Mouse (Mus musculus): Measurements from ENCODE around the gene Eif3g. TPM values are rescaled to one million over a fixed set of nuclear protein-coding genes. Genes with fewer than 3 reads are reported as not detected.
A peak's percentile ranks its signal among the peaks of the same experiment; 100 is the strongest.

Gene Eif3g
- 243 TPM in 2 replicates for polyA plus RNA-seq (2015; fragmentation: Nextera tagmentation; extraction: Ambion mirVana)

DNA sequence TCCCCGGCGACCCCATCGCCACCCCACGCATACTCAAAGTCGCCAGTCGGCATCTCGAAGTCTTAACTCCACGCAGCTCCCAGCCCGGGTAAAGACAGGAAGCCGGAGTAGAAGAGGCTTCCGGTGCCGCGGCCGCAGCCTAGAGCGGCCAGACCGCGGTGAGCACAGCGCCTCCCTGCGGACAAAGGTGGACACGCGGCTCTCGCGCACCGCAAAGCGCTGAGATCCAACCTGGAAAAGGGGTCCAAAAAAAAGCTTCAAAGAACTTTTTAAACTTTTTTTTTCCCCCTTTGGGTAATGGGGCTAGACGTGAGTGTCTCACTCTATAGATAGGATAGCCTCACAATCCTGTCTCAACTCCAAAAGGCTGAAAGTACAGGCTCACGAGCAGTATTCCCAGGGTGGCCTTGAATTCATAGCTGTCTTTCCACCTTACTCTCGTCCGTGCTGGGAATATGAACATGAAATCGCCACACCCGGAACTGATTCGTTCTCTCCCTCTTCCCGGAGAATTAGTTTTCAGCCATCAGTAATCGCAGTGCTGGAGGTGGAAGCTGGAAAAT, at the start of gene Eif3g:
Gene Eif3g (minus strand): TSS at position 113 of the 563 bp plus-strand sequence.
- Histone ChIP-seq H3K4me1 (ENCODE audit: control insufficient read depth, insufficient read depth, low read length) (peaks cover 11% of the 10 kb centered on the region), H3K4me3 (ENCODE audit: low read depth, low read length) (peak within 1 kb of the TSS; percentile 95), H3K4me2 (ENCODE audit: low read length) (peak within 1 kb of the TSS; percentile 84), H3K9me3 (replicated peaks; ENCODE audit: control insufficient read depth, low read length, poor library complexity, severe bottlenecking) (no peaks in the 10 kb centered on the region), H3K36me3 (ENCODE audit: control insufficient read depth, insufficient read depth, low read length) (peaks cover 17% of the 10 kb centered on the region), H3K9ac (ENCODE audit: low read depth, low read length) (peak within 1 kb of the TSS; percentile 97), H3K27ac (ENCODE audit: low read length) (peak within 1 kb of the TSS; percentile 77), H3K27me3 (ENCODE audit: control insufficient read depth, insufficient read depth, low read depth, low read length) (no peaks in the 10 kb centered on the region)
- peak; percentile 88 for ATAC-seq
- whole genome bisulfite sequencing: 5% methylated on average over 34 of the region's 34 CpGs

DNA sequence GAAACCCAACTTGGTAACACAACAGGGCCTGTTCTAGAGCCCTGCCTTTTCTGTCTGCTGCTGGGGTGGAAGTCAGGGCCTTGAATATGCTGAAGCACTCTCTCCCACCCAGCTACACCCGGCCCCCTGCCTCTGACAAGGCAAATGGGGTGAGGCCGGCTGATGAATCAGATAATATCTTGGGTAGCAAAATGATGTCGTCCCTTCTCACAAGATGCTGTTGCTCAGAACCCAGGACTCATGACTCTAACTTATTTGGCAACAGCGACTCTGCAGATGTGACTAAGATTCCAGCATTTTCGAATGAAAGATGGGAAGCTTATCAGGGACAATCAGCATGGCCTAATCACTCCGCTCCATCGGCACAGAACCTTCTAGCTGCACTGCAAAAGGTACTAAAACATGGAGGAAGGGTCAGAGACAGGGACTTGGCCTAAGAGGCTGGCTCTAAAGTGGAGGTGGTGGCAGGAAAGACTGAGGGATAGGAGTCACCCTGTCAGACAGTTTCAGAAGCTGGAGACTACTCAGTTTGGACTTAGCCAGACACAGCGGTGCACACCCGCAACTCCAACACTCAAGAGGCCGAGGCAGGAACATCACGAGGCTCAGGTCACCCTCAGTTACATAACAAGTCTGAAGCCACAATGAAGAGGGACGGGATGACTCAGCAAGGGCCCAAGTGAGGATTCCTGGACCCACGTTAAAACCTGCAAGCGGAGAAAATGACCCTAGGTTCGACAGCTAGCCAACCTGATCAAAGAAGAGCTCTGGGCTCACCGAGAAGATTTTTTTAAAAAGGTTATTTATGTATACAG, 47.9 kb upstream of the Eif3g start:
- no peak overlapping the region for H3K4me3 ChIP-seq (ENCODE audit: low read depth, low read length)
- 84% methylated on average over 16 of the region's 16 CpGs for WGBS

DNA sequence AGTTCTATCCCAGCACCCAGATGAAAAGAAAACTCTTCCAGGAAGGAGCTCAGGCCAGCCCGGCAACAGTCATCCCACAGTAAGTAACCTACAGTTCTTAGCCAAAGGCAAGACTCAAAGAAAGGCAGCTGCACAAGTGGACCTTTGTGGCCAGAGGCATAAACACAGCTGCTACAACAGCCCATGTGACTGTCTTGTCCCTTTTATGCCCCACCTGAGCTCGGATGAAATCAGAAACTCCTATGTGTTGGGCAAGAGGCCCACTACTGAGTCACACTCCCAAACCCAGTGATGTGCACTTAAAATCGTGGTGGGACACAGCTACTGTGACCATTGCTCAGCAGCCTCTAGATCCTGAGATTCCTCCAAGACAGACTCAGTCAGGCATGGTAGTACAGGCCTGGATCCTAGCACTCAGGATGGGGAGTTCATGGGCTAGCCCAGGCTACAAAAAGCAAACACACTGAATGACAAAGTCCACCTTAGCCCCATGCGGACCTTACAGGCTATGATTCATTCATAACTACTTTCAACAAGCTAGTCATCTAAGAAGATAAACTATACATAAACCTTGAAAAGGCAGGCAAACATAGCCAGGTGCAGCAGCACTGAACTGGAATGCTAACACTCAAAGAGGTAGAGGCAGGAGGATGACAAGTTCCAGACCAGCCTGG, 46.4 kb upstream of the Eif3g start:
- Histone ChIP-seq H3K9ac (ENCODE audit: low read depth, low read length) (no peak overlapping the region), H3K4me2 (ENCODE audit: low read length) (no peak overlapping the region), H3K9me3 (replicated peaks; ENCODE audit: control insufficient read depth, low read length, poor library complexity, severe bottlenecking) (no peaks in the 10 kb centered on the region), H3K4me3 (ENCODE audit: low read depth, low read length) (no peak overlapping the region), H3K36me3 (ENCODE audit: control insufficient read depth, insufficient read depth, low read length) (peaks cover 14% of the 10 kb centered on the region), H3K27me3 (ENCODE audit: control insufficient read depth, insufficient read depth, low read depth, low read length) (no peaks in the 10 kb centered on the region), H3K4me1 (ENCODE audit: control insufficient read depth, insufficient read depth, low read length) (no peaks in the 10 kb centered on the region; the same call in 1 of the 2 replicates), H3K27ac (ENCODE audit: low read length) (no peak overlapping the region)
- ATAC-seq: no peak
- 81% methylated on average over 4 of the region's 4 CpGs for WGBS

More for the DNA sequence above, 47.9 kb upstream of the Eif3g start:
- Histone ChIP-seq H3K36me3 (ENCODE audit: control insufficient read depth, insufficient read depth, low read length) (no peaks in the 10 kb centered on the region; the same call in 1 of the 2 replicates), H3K4me2 (ENCODE audit: low read length) (no peak overlapping the region), H3K27me3 (ENCODE audit: control insufficient read depth, insufficient read depth, low read depth, low read length) (no peaks in the 10 kb centered on the region), H3K9ac (ENCODE audit: low read depth, low read length) (no peak overlapping the region), H3K9me3 (replicated peaks; ENCODE audit: control insufficient read depth, low read length, poor library complexity, severe bottlenecking) (no peaks in the 10 kb centered on the region), H3K27ac (ENCODE audit: low read length) (no peak overlapping the region), H3K4me1 (ENCODE audit: control insufficient read depth, insufficient read depth, low read length) (peaks cover 10% of the 10 kb centered on the region)
- no peak for ATAC-seq

DNA sequence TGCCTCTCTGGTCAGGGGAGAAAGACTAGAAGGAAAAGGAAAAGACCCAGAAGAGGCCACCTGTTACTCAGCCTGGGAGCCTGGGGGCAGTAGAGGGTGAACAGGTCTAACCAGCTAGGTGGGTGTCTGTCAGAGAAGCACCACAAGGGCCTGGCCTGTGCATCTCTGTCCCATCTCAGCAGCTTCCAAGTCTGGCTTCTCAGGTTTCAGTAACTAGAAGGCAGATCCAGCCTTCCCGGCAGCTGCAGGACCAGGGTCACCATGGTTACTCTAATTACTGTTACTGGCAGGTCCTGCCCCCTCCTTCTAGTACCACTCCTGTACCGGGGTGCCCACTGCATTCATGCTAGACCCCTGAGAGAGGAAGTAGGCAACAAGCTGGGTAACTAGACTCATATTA, 45.5 kb upstream of the Eif3g start:
- no peak overlapping the region for H3K27ac ChIP-seq (ENCODE audit: low read length)
- no peaks in the 10 kb centered on the region for H3K27me3 ChIP-seq (ENCODE audit: control insufficient read depth, insufficient read depth, low read depth, low read length)
- no peaks in the 10 kb centered on the region for H3K9me3 ChIP-seq (replicated peaks; ENCODE audit: control insufficient read depth, low read length, poor library complexity, severe bottlenecking)
- no peak overlapping the region for H3K4me2 ChIP-seq (ENCODE audit: low read length)
- 0 out of 2 replicates have a peak, but pooled peaks have one; percentile 17 for ATAC-seq
- no peaks in the 10 kb centered on the region; the same call in 1 of the 2 replicates for H3K4me1 ChIP-seq (ENCODE audit: control insufficient read depth, insufficient read depth, low read length)
- H3K4me3 ChIP-seq (ENCODE audit: low read depth, low read length): no peak overlapping the region
- H3K36me3 ChIP-seq (ENCODE audit: control insufficient read depth, insufficient read depth, low read length): peaks cover 24% of the 10 kb centered on the region
- no peak overlapping the region for H3K9ac ChIP-seq (ENCODE audit: low read depth, low read length)
- WGBS: 25% methylated on average over 2 of the region's 2 CpGs

DNA sequence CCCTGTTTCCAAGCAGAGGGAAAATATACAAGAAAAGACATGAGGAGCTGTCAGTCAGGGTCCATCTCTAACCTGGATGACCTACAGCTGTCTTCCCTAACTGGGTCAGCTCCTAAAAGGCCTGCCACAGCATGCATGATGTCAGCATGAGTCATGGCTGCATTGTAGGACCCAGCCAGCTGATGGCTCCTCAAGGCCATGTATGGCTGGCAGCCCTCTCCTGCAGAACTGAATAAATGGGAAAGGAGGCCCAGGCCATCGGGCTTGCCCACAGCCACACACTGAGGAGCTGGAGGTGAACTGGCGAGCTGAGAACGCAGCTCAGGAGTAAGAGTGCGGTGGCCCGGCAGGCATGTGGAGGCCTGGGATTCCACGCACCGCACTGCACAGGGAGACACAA, 45.0 kb upstream of the Eif3g start:
- no peaks in the 10 kb centered on the region for H3K27me3 ChIP-seq (ENCODE audit: control insufficient read depth, insufficient read depth, low read depth, low read length)
- H3K9me3 ChIP-seq (replicated peaks; ENCODE audit: control insufficient read depth, low read length, poor library complexity, severe bottlenecking): no peaks in the 10 kb centered on the region
- H3K9ac ChIP-seq (ENCODE audit: low read depth, low read length): no peak overlapping the region
- no peaks in the 10 kb centered on the region; the same call in 1 of the 2 replicates for H3K4me1 ChIP-seq (ENCODE audit: control insufficient read depth, insufficient read depth, low read length)
- no peak overlapping the region for H3K4me2 ChIP-seq (ENCODE audit: low read length)
- H3K27ac ChIP-seq (ENCODE audit: low read length): no peak overlapping the region
- no peak overlapping the region for H3K4me3 ChIP-seq (ENCODE audit: low read depth, low read length)
- 98% methylated on average over 7 of the region's 7 CpGs for WGBS
- H3K36me3 ChIP-seq (ENCODE audit: control insufficient read depth, insufficient read depth, low read length): peaks cover 26% of the 10 kb centered on the region
- no peak for ATAC-seq

DNA sequence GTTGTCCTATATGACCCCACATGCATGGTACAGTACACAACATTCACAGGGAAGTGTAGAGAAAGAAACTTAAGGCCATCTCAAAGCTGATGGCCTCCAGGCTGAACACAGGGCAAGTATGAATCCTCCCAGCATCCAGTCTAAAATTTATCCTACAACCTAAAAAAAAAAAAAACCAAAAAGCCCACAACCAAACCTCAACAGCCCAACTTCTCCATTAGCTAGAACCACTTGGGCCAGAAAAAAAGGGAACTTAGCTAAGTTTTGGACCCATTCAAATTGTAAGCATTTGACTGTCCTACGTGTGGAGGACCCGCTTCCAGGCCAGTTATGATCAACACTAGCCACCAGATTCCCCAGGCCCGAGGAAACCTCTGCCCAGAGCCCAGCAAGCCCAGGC, 24.8 kb upstream of the Eif3g start:
- H3K9ac ChIP-seq (ENCODE audit: low read depth, low read length): no peak overlapping the region
- H3K4me3 ChIP-seq (ENCODE audit: low read depth, low read length): no peak overlapping the region
- no peak for ATAC-seq
- no peaks in the 10 kb centered on the region for H3K9me3 ChIP-seq (replicated peaks; ENCODE audit: control insufficient read depth, low read length, poor library complexity, severe bottlenecking)
- H3K36me3 ChIP-seq (ENCODE audit: control insufficient read depth, insufficient read depth, low read length): peaks cover 69% of the 10 kb centered on the region
- no peak overlapping the region for H3K27ac ChIP-seq (ENCODE audit: low read length)
- no peaks in the 10 kb centered on the region for H3K4me1 ChIP-seq (ENCODE audit: control insufficient read depth, insufficient read depth, low read length)
- WGBS: 91% methylated on average over 3 of the region's 3 CpGs
- H3K27me3 ChIP-seq (ENCODE audit: control insufficient read depth, insufficient read depth, low read depth, low read length): no peaks in the 10 kb centered on the region
- no peak overlapping the region for H3K4me2 ChIP-seq (ENCODE audit: low read length)

DNA sequence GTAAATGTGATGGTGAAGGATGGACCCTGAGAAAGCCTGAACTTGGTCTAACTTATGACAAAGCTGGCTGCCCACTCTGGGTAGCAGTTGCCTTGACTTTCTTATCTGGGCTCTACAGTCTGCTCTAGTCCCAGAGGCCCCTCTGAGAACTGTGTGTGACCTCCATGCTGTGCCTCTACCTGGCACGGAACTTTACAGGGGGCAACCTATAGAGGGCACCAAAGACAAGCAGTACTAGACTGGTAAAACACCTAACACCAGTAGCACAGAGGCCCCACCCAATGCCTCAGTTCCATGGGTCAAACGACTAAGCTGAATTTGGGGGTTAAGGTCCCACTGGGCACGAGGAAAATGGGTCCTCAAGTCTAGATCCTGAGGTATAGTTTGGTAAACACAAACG, 17.7 kb upstream of the Eif3g start:
- H3K4me2 ChIP-seq (ENCODE audit: low read length): no peak overlapping the region

DNA sequence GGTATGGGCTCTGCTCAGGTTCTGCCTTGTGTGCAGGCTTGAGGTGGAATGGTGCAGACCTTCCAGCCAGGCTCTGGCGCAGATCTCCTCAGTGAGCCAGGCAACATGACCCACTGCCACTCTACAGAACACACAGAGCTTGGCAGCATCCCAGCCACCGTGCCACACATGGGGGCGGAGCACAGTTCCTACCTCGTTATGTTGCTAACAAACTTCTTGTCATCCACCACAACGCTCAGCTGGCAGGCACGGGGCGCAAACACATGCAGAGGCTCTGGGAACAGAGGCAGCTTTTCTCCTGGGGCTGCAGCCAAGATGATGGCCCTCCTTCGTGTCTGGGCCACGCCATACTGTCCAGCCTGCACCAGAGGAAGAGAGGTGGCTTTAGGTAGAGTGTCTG, 11.5 kb upstream of the Eif3g start:
- Histone ChIP-seq H3K27me3 (ENCODE audit: control insufficient read depth, insufficient read depth, low read depth, low read length) (no peaks in the 10 kb centered on the region), H3K4me3 (ENCODE audit: low read depth, low read length) (no peak overlapping the region), H3K9me3 (replicated peaks; ENCODE audit: control insufficient read depth, low read length, poor library complexity, severe bottlenecking) (no peaks in the 10 kb centered on the region), H3K36me3 (ENCODE audit: control insufficient read depth, insufficient read depth, low read length) (peaks cover 82% of the 10 kb centered on the region), H3K27ac (ENCODE audit: low read length) (no peak overlapping the region), H3K4me2 (ENCODE audit: low read length) (no peak overlapping the region), H3K4me1 (ENCODE audit: control insufficient read depth, insufficient read depth, low read length) (no peaks in the 10 kb centered on the region), H3K9ac (ENCODE audit: low read depth, low read length) (no peak overlapping the region)
- no peak for ATAC-seq
- 91% methylated on average over 9 of the region's 9 CpGs for WGBS

More for the DNA sequence above, 17.7 kb upstream of the Eif3g start:
- Histone ChIP-seq H3K9ac (ENCODE audit: low read depth, low read length) (no peak overlapping the region), H3K27ac (ENCODE audit: low read length) (no peak overlapping the region), H3K9me3 (replicated peaks; ENCODE audit: control insufficient read depth, low read length, poor library complexity, severe bottlenecking) (no peaks in the 10 kb centered on the region), H3K4me3 (ENCODE audit: low read depth, low read length) (no peak overlapping the region), H3K4me1 (ENCODE audit: control insufficient read depth, insufficient read depth, low read length) (no peaks in the 10 kb centered on the region), H3K36me3 (ENCODE audit: control insufficient read depth, insufficient read depth, low read length) (peaks cover 83% of the 10 kb centered on the region), H3K27me3 (ENCODE audit: control insufficient read depth, insufficient read depth, low read depth, low read length) (no peaks in the 10 kb centered on the region)
- no peak for ATAC-seq
- 81% methylated on average over 4 of the region's 4 CpGs for WGBS

DNA sequence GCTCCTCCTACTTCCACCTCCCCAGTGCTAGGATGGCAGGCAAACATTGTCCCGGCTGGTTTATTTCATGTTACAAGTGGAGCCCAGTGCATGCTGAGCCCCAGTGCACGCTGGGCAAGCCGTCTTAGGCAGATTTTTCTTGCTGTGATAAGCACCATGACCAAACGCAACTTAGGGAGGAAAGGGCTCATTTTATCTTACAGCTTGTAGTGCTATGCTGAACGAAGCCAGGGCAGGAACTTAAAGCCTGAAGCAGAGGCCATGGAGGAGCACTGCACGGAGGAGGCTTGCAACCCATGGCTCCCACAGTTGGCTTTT, 3.7 kb upstream of the Eif3g start:
- Histone ChIP-seq H3K9me3 (replicated peaks; ENCODE audit: control insufficient read depth, low read length, poor library complexity, severe bottlenecking) (no peaks in the 10 kb centered on the region), H3K4me3 (ENCODE audit: low read depth, low read length) (no peak overlapping the region), H3K4me1 (ENCODE audit: control insufficient read depth, insufficient read depth, low read length) (peaks cover 7% of the 10 kb centered on the region), H3K9ac (ENCODE audit: low read depth, low read length) (0 out of 2 replicates have a peak overlapping the region, but pooled peaks have one; percentile 3), H3K4me2 (ENCODE audit: low read length) (no peak overlapping the region), H3K36me3 (ENCODE audit: control insufficient read depth, insufficient read depth, low read length) (peaks cover 16% of the 10 kb centered on the region), H3K27me3 (ENCODE audit: control insufficient read depth, insufficient read depth, low read depth, low read length) (no peaks in the 10 kb centered on the region), H3K27ac (ENCODE audit: low read length) (no peak overlapping the region)
- ATAC-seq: no peak
- 36% methylated on average over 6 of the region's 6 CpGs for WGBS
